Mouse (Mus musculus) megakaryocyte, embryonic 14.5 days (primary cell): ENCODE data around the gene Ifrd1.

Experiments used
- FLI1 ChIP-seq: IDR thresholded peaks from 2 replicates; pipeline ENCODE4 v1.6.1; 2012; ENCODE audit warnings: low read length, inconsistent platforms, mixed read lengths
- GATA1 ChIP-seq: IDR thresholded peaks from 3 replicates; pipeline ENCODE4 v1.6.1; 2012; ENCODE audit warnings: mixed read lengths, low read length, inconsistent platforms, borderline replicate concordance

- TF ChIP-seq GATA1 (no peak), FLI1 (no peak)
Measured at GRCm38 (mm10) chr12:40250256-40250655, 2.0 kb upstream of the Ifrd1 start.
